Mouse (Mus musculus): ENCODE data around the gene Spag8.

Spag8 gene

DNA sequence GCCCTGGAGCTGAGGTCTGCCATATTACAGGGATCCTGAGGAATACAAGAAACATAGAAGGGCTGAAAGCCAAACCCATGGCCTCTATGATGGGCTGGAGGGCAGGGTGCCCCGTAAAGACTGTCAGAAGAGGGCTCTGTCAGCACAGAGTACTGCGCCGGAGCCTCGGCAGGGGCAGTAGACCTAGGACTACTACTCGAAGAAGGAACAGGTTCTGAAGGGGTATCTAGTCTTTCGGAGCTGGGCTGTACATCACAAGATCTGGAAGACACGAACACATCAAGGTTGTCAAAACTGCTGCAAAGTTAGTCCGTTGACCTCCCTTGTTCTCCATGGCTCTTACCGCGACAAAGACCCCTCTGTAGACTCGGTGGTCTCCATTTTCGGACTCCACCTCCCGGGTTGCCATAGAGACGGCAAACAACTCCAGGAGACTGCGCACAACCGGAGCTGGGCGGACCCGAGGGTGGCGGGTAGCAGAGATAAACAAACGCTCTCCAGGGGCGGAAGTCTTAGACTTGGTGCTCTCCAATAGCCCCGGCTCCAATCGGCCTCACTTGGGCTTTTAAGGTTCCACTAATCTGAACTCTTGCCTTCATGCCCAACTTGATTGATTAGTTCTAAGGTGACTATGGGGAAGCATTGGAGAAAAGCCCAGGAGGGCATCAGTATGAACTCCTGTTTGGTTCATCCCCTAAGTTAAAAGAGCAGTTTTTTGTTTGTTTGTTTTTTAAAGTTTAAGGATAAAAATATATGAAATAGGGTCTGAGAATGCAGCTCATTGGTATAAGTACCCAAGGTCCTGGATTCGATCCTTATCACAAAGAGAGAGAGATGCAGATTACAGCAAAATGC is at the start of gene Spag8:
Gene Spag8 (minus strand): TSS at position 434 of the 855 bp plus-strand sequence.
- DNase-seq (ENCODE audit: low spot score in 2 of 2): peak in 1 of 2 experiments; percentile 53

DNA sequence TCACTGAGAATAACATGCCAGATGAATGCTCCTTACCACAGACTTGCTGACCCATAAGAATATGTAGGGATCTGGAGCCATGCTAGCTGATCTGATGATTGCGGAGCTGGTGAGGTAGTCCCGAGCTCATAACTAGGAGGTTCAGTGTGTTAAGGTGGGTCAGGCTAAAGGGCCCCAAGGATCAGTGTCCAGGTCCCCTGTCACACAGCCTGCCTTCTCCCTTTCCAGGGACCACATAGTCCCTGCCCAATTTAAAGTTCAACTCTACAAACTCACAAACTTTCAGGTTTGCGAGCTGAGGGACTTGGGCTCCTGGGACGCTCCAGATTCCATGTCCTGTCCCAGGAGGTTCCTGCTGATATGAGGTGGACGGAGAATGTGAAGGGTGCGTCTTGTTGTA is 47.3 kb upstream of the Spag8 start, which contains the start of gene Olfr70:
Gene Olfr70 (minus strand): TSS at position 101 of the 400 bp plus-strand sequence.
- DNase-seq (ENCODE audit: low spot score in 2 of 2): no peak

DNA sequence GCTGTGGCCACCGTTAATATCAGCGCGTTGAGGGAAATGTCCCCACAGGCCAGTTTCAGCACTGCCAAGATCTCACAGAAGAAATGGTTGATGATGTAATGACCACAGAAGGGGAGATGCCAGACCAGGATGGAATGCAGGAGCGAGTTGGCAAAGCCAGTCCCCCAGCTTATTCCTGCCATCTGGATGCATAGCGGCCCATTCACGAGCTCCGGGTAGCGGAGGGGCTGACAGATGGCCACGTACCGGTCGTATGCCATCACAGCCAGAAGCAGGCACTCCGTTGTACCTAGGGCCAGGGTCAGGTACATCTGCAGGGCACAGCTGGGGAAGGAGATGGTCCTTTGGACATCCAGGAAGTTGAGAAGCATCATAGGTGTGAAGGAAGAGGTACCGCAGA is 43.2 kb upstream of the Spag8 start:
- no peak for DNase-seq (ENCODE audit: low spot score in 2 of 2)

DNA sequence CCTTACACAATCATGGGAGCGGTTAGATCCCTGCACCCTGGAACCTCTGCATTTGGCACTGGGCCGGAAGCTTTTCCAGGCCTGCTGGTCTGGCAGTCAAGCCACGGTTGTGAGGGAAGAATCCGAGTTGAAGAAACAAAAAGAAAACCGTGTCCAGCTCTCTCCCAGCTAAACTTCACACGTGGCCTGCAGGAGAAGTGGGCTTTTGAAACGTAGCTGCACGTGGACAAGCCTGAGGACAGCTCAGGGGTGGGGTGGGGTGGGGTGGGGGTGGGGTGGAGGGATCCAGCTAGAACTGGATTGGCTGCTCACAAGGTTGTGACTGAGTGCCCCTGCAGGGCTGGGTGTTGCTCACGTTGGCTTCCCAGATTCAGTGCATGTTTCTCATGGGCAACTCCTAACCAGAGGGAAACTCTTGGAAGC is 41.9 kb upstream of the Spag8 start:
- DNase-seq (ENCODE audit: low spot score in 2 of 2): no peak

DNA sequence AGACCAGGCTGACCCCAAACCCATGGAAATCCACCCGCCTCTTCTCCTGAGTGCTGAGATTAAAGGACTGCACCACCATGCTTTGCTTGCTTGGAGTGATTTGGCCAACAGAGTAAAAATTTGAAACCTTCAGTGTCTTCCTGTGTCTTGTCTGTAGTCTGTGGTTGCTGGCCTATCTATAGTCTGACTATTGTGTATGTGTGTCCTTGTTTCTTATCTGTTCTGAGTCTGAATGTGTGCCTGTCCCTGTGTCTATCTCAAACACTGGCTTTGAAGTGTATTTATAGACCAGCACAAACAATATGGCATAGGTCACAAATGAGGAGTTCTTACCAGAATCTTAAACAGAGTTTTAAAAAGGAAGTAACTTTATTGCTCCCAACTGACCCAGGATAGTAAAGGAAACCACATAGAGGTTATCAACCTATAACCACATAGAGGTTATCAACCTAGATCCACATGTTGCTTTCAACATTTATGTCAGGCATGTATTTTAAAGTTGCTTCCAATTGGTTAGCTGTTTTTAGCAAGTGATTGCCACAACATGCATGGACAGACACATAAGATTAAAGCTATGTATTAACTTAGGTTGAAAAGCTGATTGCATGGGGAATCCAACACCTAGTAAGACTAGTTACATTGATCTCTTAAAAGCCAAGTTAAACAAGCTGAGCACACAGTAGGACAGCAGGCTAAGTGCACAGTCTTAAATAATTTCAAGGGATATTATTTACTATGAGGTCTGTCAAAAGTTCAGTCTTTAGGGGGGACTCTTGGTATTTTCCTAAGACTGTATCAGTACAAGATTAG is 41.2 kb upstream of the Spag8 start:
- no peak for DNase-seq (ENCODE audit: low spot score in 2 of 2)

DNA sequence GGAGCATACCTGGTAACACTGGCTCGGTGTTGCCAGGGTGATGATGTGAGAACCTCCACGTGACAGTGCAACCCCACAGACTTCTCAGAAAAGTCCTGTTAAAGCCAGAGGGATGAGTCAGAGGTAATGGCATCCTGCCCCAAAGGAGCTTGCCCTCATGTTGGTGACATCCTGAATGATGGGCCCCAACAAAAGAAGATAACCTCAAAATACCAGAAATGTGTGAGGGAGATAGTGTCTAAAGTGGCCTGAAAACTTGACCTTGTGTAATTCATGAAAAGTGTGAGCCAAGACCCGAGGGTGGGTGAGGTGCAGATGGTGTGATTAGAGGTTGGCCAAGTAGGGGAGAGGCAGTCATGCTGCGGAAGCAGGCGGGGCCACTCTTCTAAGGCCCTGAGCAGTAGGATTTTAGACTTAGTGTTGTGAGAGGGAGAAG is 40.4 kb upstream of the Spag8 start:
- no peak for DNase-seq (ENCODE audit: low spot score in 2 of 2)

DNA sequence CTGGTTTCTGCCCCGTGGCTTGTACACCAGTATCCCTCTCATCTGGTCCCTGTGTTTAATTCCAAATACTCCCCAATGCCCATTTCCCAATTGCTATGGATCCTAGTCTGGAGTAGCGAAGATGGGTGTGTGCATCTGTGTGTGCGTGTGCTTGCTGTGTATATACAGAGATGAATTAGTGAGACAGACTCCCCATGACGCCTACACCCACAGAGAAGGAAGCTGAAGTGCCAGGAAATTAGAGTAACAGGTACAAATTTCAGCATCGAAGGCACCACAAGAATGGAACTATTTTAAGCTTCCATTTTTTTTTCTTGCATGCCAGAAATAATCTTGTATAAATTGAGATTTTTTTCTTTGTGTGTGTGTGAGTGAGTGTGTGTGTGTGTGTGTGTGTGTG is 37.6 kb upstream of the Spag8 start:
- DNase-seq (ENCODE audit: low spot score in 2 of 2): no peak

DNA sequence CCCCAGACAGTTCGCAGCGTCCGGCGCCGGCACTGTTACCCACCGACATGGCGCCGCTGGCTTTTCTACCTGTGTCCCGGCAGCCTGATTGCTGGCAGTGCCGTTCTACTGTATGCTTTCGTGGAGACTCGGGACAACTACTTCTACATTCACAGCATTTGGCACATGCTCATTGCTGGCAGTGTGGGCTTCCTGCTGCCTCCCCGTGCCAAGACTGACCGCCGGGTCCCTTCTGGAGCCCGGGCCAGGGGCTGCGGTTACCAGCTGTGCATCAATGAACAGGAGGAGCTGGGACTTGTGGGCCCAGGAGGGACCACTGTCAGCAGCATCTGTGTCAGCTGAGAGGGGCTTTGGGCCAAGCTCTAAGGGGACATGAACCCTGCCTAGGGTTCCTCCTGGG is 36.6 kb upstream of the Spag8 start:
- DNase-seq (ENCODE audit: low spot score in 2 of 2): no peak

DNA sequence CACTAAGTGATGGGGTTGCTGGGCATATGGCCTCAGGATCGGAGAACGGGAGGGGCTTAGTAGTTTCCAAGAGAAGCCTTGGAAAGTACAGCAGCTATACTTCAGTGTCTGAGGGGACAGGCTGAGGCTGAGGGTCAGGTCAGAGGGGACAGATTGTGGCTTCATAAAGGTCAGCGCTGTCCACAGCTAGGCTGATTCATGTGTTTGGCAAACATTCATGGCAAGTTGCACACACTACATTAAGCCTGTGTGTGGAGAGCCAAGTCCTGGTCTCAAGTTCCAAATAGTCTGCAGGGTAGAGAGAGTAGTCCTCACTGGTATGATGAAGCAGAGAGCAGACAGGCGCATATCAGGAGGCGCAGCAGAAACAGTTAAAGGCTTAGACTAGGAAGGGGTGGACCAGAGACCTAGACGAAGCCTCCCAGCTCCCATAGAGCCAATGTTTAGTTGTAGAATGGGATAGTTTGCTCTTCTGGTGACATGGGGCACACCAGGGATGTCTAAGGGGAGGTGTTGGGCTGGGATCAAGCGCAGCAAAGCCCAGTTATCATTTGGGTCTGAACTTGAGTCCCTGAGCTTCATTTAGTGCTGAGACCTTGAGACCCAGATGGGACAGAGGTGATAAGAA is 26.1 kb upstream of the Spag8 start:
- no peak for DNase-seq (ENCODE audit: low spot score in 2 of 2)

DNA sequence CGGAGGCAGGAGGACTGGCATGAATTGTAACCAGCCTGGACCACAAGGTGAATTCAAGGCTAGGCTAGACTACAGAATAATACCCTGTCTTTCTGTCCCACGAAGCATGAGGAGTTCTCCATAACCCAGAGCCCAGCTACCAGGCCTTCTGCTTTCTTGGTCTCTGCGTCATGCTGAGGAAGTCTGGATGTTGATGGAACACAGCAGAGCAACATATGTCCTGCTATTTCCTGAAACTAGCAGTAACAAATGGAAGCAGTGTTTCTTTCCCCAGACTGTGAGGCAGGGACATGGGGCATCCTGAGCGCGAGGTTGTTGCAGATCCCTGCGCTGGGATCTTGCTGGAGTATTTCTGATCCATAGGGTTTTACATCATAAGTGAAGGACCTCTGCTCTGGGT is 25.1 kb upstream of the Spag8 start:
- DNase-seq (ENCODE audit: low spot score in 2 of 2): no peak

DNA sequence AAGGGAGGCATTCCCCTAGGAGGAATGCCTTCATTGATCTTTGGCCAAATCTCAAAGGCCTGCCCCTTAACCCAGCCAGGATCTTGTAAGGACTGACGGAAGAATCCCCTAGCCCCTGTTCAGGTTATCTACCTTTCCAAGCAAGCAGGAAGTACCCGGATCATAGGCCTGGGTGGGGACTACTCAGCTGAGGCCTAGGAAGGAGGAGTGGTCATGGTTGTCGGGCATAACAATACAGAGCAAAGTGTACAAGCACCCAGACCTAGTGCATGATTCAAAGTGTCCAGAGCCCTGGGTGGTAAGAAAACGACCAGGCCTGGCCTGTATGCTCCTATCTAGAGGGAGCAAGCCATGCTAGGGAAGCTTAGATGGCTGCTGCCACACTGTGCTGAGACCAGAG is 22.2 kb upstream of the Spag8 start:
- DNase-seq (ENCODE audit: low spot score in 2 of 2): no peak

DNA sequence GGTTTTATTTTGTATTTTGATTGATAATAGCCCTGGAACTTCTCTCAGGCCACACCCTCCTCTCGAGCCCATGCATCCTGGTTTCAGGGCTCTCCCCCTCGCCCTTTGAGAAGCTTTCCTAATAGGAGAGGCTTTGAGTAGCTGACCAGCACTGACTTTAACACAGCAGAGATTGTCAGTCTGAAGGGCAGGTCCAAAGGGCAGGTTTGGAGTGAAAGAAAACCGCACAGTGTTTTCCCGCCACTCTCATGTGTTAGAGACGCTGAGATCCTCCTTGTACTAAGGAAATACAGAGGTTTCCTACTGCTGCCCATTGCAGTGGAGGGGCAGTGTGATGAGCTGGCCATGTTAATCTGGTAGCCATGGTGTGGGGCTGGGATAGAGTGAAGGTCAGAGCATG is 21.6 kb upstream of the Spag8 start:
- no peak for DNase-seq (ENCODE audit: low spot score in 2 of 2)

DNA sequence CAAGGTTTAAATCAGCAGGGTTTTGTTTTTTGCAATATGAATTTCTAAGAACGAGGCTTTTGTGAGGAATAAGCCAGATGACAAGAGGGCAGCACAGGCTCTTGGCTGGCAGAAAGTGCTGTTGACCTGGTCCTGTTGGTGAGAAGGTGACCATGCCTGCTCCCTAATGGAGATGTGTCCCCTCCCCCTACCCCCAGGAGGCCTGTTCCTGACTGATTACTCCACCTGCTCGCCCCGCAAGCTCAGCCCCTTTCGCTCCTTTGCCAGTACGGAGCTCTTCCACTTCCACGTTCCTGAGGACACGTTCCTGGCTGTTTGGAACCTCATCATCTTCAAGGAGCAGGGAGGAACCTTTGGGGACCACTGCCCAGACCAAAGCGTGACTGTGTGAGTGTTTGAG is 20.3 kb upstream of the Spag8 start:
- DNase-seq (ENCODE audit: low spot score in 2 of 2): no peak

DNA sequence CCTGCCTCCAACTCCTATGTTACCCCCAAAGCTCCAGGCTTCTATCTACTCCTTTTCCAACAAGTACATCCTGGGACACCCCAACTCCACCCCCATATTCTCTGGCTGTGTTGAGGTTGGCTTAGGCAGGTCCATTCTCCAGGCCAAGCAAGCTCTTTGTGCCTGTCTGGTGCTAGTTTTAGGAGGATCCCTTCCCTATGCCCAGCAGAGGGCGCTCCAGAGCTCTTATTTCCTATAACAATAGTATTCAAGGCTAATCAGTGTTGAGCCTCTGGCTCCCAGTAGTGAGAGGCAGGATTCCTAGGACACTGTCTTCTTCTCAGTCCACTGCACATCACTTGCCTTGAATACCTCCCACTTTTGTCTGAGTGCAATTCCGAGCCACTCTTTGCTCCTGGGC is 18.7 kb upstream of the Spag8 start:
- peak in 1 of 2 experiments; percentile 81 for DNase-seq (ENCODE audit: low spot score in 2 of 2)

DNA sequence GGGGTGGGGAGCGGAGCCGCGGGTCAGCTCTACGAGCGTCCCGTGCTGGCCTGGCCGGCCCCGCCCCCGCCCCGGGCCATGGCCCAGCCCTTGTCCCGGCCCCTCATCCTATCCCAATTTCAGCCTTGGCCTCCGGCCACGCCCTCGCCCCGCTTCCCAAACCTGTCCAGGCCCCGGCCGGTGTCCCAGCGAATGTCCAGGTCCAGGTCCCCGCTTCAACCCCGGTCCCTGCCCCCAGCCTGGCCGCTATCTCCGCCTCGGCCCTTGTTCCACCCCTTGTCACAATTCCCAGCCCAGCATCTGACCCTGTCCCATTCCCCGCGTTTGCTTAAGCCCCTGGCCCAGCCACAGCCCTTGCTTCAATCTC is 16.0 kb upstream of the Spag8 start:
- DNase-seq (ENCODE audit: low spot score in 2 of 2): no peak

DNA sequence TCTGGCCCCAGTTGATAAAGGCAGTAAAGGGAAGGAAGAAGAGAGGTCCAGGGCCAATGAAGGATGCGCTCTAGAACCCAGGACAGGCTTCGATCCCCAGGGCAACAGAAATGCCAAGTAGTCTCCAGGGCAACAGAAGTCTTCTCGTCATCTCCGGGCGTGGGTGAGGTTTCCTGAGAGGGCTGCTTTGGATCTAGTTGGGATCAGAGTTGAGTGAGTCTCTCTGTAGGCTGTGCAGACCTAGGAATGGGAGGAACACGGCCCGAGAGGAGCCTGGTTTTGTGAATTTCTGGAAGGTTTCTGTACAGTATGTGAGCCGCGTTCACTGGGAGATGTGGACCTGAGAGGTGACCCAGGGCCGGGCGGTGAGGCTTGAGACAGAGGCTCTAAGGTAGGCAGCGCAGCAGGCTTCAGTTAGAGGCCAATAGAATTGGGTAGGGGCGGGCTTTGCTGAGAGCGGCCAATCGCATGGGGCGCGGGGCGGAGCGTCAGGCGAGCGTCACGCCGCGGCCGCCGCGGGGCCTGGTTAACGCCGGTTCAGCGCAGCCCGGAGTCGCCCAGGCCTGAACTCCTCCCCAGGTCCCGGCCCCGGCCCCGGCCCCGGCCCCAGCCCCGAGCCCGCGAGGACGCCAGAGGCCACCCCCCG is 15.5 kb upstream of the Spag8 start, which contains the start of the genes Tmem8b and Fam221b:
Gene Tmem8b (plus strand): TSS at position 190 of the 646 bp plus-strand sequence.
Gene Fam221b (minus strand): TSS at position 364 of the 646 bp plus-strand sequence.
- peak; percentile 74 to 88 for DNase-seq (ENCODE audit: low spot score in 2 of 2)

DNA sequence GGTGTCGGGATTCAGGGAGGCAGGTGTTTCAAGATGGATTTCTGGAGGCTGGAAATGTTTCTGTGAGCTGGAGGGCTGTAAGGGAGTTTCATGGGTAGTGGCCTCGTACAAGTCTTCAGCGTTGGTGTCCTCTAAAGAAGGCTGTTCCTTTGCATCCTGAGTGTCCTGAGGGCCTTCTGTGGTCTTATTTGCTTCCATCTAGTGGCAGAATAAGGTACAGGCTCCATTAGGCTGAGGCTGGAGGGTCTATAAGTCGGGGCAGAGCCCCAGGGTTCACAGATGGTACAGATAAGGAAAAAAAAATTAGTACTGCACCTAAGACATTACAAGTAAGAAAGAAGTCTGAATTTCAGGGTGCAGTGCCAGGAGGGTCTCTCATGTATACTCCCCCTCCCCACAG is 13.0 kb upstream of the Spag8 start:
- no peak for DNase-seq (ENCODE audit: low spot score in 2 of 2)

DNA sequence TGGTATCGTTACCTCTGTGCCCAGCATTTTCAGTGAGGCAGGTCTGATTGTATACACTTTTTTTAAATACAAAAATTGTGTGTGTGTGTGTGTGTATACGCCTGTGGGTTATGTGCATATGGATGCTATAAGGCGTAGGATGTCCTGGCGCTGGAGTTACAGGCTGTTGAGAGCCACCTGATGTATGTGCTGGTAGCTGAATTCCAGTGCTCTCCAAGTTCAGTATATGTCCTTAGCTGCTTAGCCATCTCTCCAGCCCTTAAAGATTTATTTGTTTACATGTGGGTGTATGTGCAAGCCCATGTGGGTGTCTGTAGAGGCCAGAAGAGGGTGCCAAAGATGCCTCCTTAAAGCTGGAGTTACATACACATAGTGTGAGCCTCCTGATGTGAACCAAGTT is 3.8 kb upstream of the Spag8 start:
- no peak for DNase-seq (ENCODE audit: low spot score in 2 of 2)

DNA sequence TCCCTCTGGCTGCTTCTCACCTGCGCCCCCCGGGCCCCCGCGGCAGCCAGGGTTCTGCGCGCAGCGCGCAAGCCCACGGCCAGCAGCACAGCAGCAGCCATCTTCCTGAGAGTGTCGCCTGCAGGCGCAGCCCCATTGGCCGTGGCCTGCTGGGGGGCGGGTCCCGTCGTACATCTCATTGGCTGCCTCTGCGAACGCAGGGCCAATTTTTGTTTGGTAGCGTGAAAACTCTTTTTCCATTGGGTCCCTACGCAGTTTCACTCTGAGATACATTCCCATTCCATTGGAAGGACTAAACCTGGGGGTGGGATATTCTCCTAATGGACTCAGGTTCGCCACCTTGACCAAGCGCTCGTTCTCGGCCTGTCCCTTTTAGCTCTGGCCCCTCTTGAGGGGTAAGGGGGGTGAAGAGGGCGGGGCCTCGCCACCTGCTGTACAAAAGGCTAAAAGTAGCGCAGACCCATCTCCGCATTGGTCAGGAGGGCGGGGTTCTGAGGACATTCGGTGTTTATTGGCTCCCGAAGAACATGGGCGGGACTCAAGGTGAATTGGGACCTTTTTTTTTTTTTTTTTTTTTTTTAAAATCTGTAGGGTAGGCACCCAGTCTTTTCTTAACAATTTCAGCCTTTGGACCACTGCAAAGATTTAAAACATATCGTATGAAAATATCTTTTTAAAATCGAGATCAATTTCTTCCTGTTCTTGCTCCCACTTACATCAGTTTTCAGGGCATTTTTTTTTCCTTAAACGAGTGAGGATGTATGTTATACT is 3.1 kb upstream of the Spag8 start, which contains the start of gene Hint2:
Gene Hint2 (minus strand): TSS at position 128 of the 771 bp plus-strand sequence.
- DNase-seq (ENCODE audit: low spot score in 2 of 2): peak; percentile 93 to 96

DNA sequence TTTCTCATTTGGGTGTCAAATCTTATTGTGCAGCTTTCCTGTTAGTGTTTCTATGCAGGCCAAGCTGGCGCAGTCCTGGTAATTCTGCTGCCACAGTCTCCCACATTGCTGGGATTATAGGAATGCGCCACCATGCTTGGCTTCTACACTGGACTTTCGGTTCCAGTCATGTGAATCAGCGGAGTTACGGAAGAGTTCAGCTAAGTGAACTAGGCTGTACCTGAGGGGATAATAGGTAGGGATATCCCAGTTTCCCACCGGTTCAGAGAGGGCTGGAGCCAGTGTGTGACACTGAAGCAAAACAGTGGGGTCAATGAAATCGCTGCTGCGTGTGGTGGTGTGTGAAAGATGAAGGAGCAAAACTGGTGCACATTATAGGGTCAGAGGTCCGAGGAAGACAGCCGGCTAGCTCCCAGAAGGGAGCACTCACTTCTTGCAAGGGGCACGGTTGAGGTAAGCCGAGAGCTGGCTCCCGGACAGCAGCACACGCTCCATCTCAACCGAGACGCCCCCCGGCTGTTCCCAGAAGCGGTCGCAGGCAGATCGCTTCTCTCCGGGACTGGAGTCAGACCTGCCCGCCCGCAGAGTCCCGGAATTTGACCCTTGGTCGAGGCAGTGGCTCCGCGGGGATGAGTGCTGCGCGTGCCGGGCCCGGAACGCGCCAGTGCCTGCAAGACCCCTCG is 2.4 kb upstream of the Spag8 start:
- DNase-seq (ENCODE audit: low spot score in 2 of 2): no peak

Measured in frontal cortex, postnatal 10 days (tissue).